Mouse (Mus musculus): ENCODE results near the gene Diras1. TPM values are rescaled to one million over a fixed set of nuclear protein-coding genes. Genes with fewer than 3 reads are reported as not detected.

The Diras1 gene
- polyA plus RNA-seq, 1 experiment, result 83.8 TPM

DNA sequence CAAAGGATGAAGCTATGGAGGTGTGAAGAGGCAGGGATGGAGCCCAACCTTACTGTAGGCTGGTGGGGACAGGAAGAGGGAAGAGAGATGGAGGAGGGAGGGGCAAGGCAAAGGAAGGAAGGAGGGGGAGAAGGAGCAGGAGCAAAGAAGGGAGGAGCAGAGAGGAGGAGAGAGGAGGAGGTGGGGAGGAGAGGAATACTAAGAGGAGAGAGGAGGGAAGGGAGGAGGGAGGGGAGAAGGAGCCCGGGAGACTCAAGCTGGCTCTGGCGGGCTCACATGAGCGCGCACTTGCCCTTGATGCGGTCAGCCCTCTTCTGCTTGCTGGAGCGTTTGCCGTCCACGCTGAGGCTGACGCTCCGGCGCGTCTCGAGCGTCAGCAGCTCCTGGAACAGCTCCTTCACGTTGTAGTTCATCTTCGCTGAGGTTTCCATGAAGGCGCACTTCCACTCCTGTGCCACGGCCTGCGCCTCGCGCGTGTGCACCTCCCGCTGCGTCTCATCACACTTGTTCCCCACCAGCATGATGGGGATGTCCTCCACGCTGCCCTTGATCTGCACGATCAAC lies 3.8 kb downstream of the Diras1 start:
- H3K27ac ChIP-seq (ENCODE audit: insufficient read depth, low read length), result 0 out of 2 replicates have a peak overlapping the region, but pooled peaks have one; percentile 36
- H3K4me1 ChIP-seq (ENCODE audit: control insufficient read depth, insufficient read depth, low read length), result peaks cover 3% of the 10 kb centered on the region; the same call in 1 of the 2 replicates
- H3K4me3 ChIP-seq (ENCODE audit: insufficient read depth, low read length), result peak overlapping the region; percentile 14; the same call in 1 of the 2 replicates
- TF ChIP-seq POLR2A (IDR thresholded peaks at IDR 0.05; ENCODE audit: extremely low read depth, insufficient read depth, low read length) (peak; percentile 42; the same call in 1 of the 2 replicates), CTCF (IDR thresholded peaks at IDR 0.05; ENCODE audit: extremely low read depth, insufficient read depth, low read length) (no peak)

DNA sequence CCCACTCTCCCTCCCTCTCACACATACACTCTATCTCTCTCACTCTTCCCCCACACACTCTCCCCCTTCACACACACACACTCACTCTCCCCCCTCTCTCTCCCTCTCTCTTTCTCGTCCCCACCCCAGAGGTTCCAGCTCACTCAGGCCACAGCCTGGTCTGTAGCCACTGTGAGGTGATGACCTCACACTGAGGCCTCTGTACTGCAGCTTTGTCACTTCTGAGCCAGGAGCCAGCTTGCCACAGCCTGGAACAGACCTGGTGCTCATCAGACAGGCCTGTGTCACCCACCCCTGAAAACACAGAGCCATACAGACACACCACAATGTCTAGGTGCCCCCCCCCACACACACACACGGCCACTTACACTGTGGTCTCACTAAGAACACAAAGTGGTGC lies 5.3 kb downstream of the Diras1 start:
- TF ChIP-seq POLR2A (IDR thresholded peaks at IDR 0.05; ENCODE audit: extremely low read depth, insufficient read depth, low read length), result no peak
- TF ChIP-seq CTCF (IDR thresholded peaks at IDR 0.05; ENCODE audit: extremely low read depth, insufficient read depth, low read length), result no peak
- H3K4me3 ChIP-seq (ENCODE audit: insufficient read depth, low read length), result no peak overlapping the region
- H3K27ac ChIP-seq (ENCODE audit: insufficient read depth, low read length), result peak overlapping the region; percentile 17; the same call in 1 of the 2 replicates
- peaks cover 3% of the 10 kb centered on the region for H3K4me1 ChIP-seq (ENCODE audit: control insufficient read depth, insufficient read depth, low read length)

DNA sequence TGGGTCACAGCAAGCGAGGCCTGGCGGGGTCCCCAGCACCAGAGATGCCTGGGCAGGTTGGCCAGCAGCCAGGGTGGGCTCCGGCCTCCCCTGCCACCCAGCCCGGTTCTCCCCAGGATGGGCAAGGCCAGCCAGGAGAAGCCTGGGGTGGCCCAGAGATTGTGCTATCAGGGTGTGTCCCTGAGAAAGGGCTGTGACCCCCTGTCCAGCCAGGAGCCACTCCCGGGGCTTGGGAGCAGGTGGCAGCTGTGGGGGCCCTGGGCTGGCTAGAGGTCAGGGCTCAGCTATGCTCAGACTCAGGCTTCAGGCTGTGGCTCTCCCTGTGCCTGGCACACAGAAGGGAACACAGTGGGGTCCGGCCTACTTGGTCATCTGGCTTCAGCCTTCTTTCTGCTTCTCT lies 5.8 kb downstream of the Diras1 start:
- H3K4me3 ChIP-seq (ENCODE audit: insufficient read depth, low read length), result no peak overlapping the region
- 0 out of 2 replicates have a peak overlapping the region, but pooled peaks have one; percentile 17 for H3K27ac ChIP-seq (ENCODE audit: insufficient read depth, low read length)
- peaks cover 3% of the 10 kb centered on the region for H3K4me1 ChIP-seq (ENCODE audit: control insufficient read depth, insufficient read depth, low read length)
- no peak for TF ChIP-seq POLR2A (IDR thresholded peaks at IDR 0.05; ENCODE audit: extremely low read depth, insufficient read depth, low read length)
- TF ChIP-seq CTCF (IDR thresholded peaks at IDR 0.05; ENCODE audit: extremely low read depth, insufficient read depth, low read length), result no peak

DNA sequence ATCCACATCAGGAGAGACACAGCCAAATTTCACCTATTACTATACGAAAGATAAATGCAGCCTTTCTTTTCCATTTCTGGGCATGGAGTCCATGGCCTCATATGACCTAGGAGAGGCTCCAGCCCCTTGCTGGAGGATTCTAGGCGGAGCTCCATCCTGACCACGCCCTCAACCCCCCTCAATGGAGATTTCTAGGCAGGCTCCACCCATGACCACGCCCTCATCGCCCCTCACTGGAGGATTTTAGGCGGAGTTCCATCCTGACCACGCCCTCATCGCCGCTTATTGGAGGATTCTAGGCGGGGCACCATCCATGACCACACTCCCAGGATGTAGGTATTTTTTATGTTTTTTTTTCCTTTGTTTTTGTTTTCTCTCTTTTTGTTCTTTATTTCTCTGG lies 7.1 kb downstream of the Diras1 start:
- no peak overlapping the region for H3K4me3 ChIP-seq (ENCODE audit: insufficient read depth, low read length)
- H3K27ac ChIP-seq (ENCODE audit: insufficient read depth, low read length), result no peak overlapping the region
- H3K4me1 ChIP-seq (ENCODE audit: control insufficient read depth, insufficient read depth, low read length), result peaks cover 3% of the 10 kb centered on the region
- TF ChIP-seq POLR2A (IDR thresholded peaks at IDR 0.05; ENCODE audit: extremely low read depth, insufficient read depth, low read length) (no peak), CTCF (IDR thresholded peaks at IDR 0.05; ENCODE audit: extremely low read depth, insufficient read depth, low read length) (no peak)

DNA sequence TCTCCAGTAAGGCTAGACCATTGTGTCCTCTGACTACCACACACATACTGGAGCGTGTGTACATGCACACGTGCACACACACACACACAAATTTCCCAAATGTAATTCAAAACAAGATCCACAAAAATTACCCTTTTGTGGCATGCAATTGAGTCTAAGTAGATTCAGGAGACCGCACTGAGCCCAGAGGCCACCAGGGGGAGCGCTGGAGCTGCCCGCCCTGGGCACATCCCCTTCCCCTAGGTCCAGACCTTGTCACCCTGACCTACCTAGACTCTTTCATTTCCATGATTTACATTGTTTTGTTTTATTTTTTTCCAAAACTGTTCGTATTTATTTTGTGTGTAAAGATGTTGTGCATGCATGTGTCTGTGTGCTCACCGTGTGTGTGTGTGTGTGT lies 8.8 kb downstream of the Diras1 start:
- TF ChIP-seq CTCF (IDR thresholded peaks at IDR 0.05; ENCODE audit: extremely low read depth, insufficient read depth, low read length) (peak; percentile 67), POLR2A (IDR thresholded peaks at IDR 0.05; ENCODE audit: extremely low read depth, insufficient read depth, low read length) (no peak)
- Histone ChIP-seq H3K4me3 (ENCODE audit: insufficient read depth, low read length) (no peak overlapping the region), H3K27ac (ENCODE audit: insufficient read depth, low read length) (no peak overlapping the region), H3K4me1 (ENCODE audit: control insufficient read depth, insufficient read depth, low read length) (no peaks in the 10 kb centered on the region; the same call in 1 of the 2 replicates)

DNA sequence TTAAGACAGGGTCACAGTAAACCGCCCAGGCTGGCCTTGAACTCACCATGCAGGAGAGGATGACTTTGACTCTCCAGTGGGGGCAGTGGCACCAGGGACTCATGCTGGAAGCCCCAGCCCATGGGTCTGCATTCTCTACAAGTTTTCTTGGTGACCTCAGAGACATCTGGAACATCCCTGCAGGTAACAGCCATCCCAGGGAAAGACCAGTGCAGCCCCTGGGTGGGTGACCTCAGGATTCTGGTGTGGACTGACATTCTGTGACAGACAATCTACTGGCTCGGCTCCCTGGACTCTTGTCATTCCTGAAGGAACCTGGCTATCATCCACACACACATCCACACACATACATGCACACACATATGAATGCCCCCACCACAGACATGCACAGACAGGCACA lies 9.8 kb downstream of the Diras1 start:
- no peak for TF ChIP-seq POLR2A (IDR thresholded peaks at IDR 0.05; ENCODE audit: extremely low read depth, insufficient read depth, low read length)
- TF ChIP-seq CTCF (IDR thresholded peaks at IDR 0.05; ENCODE audit: extremely low read depth, insufficient read depth, low read length), result no peak
- H3K4me1 ChIP-seq (ENCODE audit: control insufficient read depth, insufficient read depth, low read length), result no peaks in the 10 kb centered on the region; the same call in none of the 2 replicates
- H3K27ac ChIP-seq (ENCODE audit: insufficient read depth, low read length), result no peak overlapping the region
- no peak overlapping the region for H3K4me3 ChIP-seq (ENCODE audit: insufficient read depth, low read length)

DNA sequence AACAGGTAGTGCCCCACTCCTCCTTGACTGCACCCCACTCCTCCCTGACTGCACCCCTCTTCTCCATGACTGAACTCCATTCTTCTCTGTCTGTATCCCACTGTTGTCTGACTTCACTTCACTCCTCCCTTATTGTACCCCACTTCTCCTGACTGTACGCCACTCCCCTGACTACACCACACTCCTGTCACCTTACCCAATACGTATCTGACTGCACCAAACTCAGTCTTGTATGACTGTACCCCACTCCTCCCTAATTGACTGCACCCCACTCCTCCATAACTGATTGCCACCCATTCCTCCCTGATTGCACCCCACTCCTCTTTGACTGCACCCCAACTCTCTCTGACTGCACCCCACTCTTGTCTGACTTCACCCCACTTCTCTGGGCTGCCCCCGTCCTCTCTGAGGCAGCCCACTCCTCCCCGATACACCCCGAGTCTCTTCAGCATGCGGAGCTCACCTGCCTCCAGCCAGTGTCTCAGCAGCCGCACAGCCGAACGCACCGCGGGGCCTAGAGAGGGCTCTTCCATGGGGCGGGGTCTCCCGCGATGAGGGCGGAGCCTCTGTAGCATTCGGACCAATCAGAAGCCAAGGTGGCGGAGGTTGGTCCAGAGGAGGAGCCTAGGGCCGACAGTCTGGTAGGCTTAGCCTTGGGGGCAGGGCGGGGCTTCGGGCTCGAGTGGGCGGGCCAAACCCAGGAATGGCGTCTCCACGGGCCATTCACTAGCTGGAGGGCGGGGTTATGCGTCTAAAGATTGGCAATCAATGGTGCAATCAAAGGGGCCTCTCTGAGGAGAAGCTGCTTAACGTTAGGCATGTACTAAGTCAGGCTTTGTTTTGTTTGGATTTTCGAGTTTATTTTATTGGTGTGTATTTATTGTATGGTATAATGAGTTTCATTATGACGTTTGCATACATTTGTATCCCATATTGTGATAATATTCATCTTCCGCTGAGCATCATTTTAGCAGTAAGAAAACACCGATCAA lies 10.8 kb downstream of the Diras1 start, which contains the start of gene Gng7:
Gene Gng7, minus strand, starts transcription at position 553 of the 992 bp plus-strand sequence.
- peaks cover 3% of the 10 kb centered on the region for H3K4me1 ChIP-seq (ENCODE audit: control insufficient read depth, insufficient read depth, low read length)
- H3K27ac ChIP-seq (ENCODE audit: insufficient read depth, low read length), result no peak within 1 kb of the TSS
- TF ChIP-seq CTCF (IDR thresholded peaks at IDR 0.05; ENCODE audit: extremely low read depth, insufficient read depth, low read length), result no peak
- peak; percentile 80 for TF ChIP-seq POLR2A (IDR thresholded peaks at IDR 0.05; ENCODE audit: extremely low read depth, insufficient read depth, low read length)
- H3K4me3 ChIP-seq (ENCODE audit: insufficient read depth, low read length), result peak within 1 kb of the TSS; percentile 49

DNA sequence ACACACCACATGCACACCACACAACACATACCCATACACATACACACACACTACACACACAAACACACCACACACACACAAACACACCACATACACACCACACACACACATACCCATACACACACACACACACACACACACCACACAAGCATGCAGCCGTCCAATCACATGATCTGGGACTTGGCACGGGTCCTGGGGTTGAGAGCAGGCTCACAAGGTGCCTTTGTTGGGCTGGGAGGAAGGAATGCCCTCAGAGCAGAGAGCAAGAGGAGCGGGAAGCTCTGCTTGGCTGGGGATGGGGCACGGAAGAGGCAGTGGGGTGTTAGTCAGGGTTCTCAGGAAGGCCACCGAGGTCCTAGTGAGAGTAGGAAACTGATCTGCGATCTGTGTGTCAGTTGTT lies 14.6 kb downstream of the Diras1 start:
- Histone ChIP-seq H3K4me1 (ENCODE audit: control insufficient read depth, insufficient read depth, low read length) (peaks cover 4% of the 10 kb centered on the region), H3K27ac (ENCODE audit: insufficient read depth, low read length) (peak overlapping the region; percentile 26; the same call in 1 of the 2 replicates), H3K4me3 (ENCODE audit: insufficient read depth, low read length) (no peak overlapping the region)
- no peak for TF ChIP-seq POLR2A (IDR thresholded peaks at IDR 0.05; ENCODE audit: extremely low read depth, insufficient read depth, low read length)
- no peak for TF ChIP-seq CTCF (IDR thresholded peaks at IDR 0.05; ENCODE audit: extremely low read depth, insufficient read depth, low read length)

DNA sequence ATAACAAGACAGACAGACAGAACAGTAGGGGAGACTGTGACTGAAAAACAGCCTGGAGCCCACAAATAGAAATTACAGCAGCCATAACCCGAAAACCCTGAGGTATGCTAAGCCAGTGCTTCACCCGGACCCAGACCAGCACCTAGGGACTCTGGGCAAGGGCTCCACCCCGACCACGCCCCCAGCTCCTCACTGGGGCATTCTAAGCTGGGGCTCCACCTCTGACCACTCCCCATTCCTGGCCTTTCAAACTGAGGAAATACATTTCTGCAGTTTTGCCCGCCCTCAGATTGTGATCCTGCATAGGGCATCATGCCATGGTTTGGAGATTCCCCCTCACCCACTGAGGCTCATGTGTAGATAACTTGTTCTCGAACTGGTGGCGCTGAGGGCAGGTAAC lies 18.2 kb downstream of the Diras1 start:
- TF ChIP-seq POLR2A (IDR thresholded peaks at IDR 0.05; ENCODE audit: extremely low read depth, insufficient read depth, low read length) (no peak), CTCF (IDR thresholded peaks at IDR 0.05; ENCODE audit: extremely low read depth, insufficient read depth, low read length) (no peak)
- H3K4me1 ChIP-seq (ENCODE audit: control insufficient read depth, insufficient read depth, low read length), result peaks cover 7% of the 10 kb centered on the region
- no peak overlapping the region for H3K4me3 ChIP-seq (ENCODE audit: insufficient read depth, low read length)
- H3K27ac ChIP-seq (ENCODE audit: insufficient read depth, low read length), result no peak overlapping the region

All from cortical plate, adult 2 months (tissue).